Mouse (Mus musculus): ENCODE measurements around the gene Aco2. TPM values are rescaled to one million over a fixed set of nuclear protein-coding genes. Genes with fewer than 3 reads are reported as not detected.

The Aco2 gene
- polyA plus RNA-seq, 1 experiment, result 368 TPM

GRCm38 (mm10) chr15:81949076-81949475, 77.0 kb downstream of the Aco2 start:
- Histone ChIP-seq H3K79me2 (ENCODE audit: control insufficient read depth, insufficient read depth) (no peaks in the 10 kb centered on the region), H3K79me3 (ENCODE audit: low read depth) (no peaks in the 10 kb centered on the region), H3ac (ENCODE audit: control insufficient read depth, insufficient read length, low read depth) (no peak overlapping the region), H3K27me3 (ENCODE audit: control insufficient read depth, insufficient read depth, insufficient read length) (peaks cover 3% of the 10 kb centered on the region), H3K4me3 (ENCODE audit: insufficient read depth, poor library complexity, severe bottlenecking) (no peak overlapping the region), H3K36me3 (ENCODE audit: control insufficient read depth, insufficient read depth) (peaks cover 7% of the 10 kb centered on the region)
- TF ChIP-seq CEBPB (IDR thresholded peaks at IDR 0.05; ENCODE audit: low read depth), result no peak
- TF ChIP-seq MYOG (IDR thresholded peaks at IDR 0.05; ENCODE audit: control insufficient read depth, extremely low read depth, insufficient read length), result no peak
- TF ChIP-seq USF1 (IDR thresholded peaks at IDR 0.05; ENCODE audit: low read depth), result no peak
- no peak for TF ChIP-seq FOSL1 (IDR thresholded peaks at IDR 0.05; ENCODE audit: insufficient read depth, low read length, poor library complexity, severe bottlenecking)
- no peak for TF ChIP-seq CTCF (IDR thresholded peaks at IDR 0.05; ENCODE audit: control insufficient read depth, insufficient read depth, insufficient read length)
- TF ChIP-seq MYOD1 (IDR thresholded peaks at IDR 0.05; ENCODE audit: control insufficient read depth, insufficient read length, low read depth), result no peak
- no peak for TF ChIP-seq MAX (IDR thresholded peaks at IDR 0.05)

GRCm38 (mm10) chr15:81949476-81950131, 77.5 kb downstream of the Aco2 start:
- H3K4me3 ChIP-seq (ENCODE audit: insufficient read depth, poor library complexity, severe bottlenecking), result no peak overlapping the region
- no peaks in the 10 kb centered on the region for H3K79me2 ChIP-seq (ENCODE audit: control insufficient read depth, insufficient read depth)
- TF ChIP-seq CTCF (IDR thresholded peaks at IDR 0.05; ENCODE audit: control insufficient read depth, insufficient read depth, insufficient read length) (no peak), CEBPB (IDR thresholded peaks at IDR 0.05; ENCODE audit: low read depth) (no peak), MYOG (IDR thresholded peaks at IDR 0.05; ENCODE audit: control insufficient read depth, extremely low read depth, insufficient read length) (no peak), MYOD1 (IDR thresholded peaks at IDR 0.05; ENCODE audit: control insufficient read depth, insufficient read length, low read depth) (no peak), MAX (IDR thresholded peaks at IDR 0.05) (no peak), FOSL1 (IDR thresholded peaks at IDR 0.05; ENCODE audit: insufficient read depth, low read length, poor library complexity, severe bottlenecking) (no peak), USF1 (IDR thresholded peaks at IDR 0.05; ENCODE audit: low read depth) (no peak)
- peaks cover 3% of the 10 kb centered on the region for H3K27me3 ChIP-seq (ENCODE audit: control insufficient read depth, insufficient read depth, insufficient read length)
- H3K36me3 ChIP-seq (ENCODE audit: control insufficient read depth, insufficient read depth), result peaks cover 9% of the 10 kb centered on the region
- H3ac ChIP-seq (ENCODE audit: control insufficient read depth, insufficient read length, low read depth), result no peak overlapping the region
- no peaks in the 10 kb centered on the region for H3K79me3 ChIP-seq (ENCODE audit: low read depth)

GRCm38 (mm10) chr15:81950716-81951115, 78.6 kb downstream of the Aco2 start:
- Histone ChIP-seq H3ac (ENCODE audit: control insufficient read depth, insufficient read length, low read depth) (no peak overlapping the region), H3K27me3 (ENCODE audit: control insufficient read depth, insufficient read depth, insufficient read length) (no peaks in the 10 kb centered on the region), H3K79me3 (ENCODE audit: low read depth) (no peaks in the 10 kb centered on the region), H3K4me3 (ENCODE audit: insufficient read depth, poor library complexity, severe bottlenecking) (no peak overlapping the region), H3K79me2 (ENCODE audit: control insufficient read depth, insufficient read depth) (no peaks in the 10 kb centered on the region), H3K36me3 (ENCODE audit: control insufficient read depth, insufficient read depth) (peaks cover 20% of the 10 kb centered on the region)
- TF ChIP-seq USF1 (IDR thresholded peaks at IDR 0.05; ENCODE audit: low read depth) (no peak), MAX (IDR thresholded peaks at IDR 0.05) (no peak), FOSL1 (IDR thresholded peaks at IDR 0.05; ENCODE audit: insufficient read depth, low read length, poor library complexity, severe bottlenecking) (no peak), MYOG (IDR thresholded peaks at IDR 0.05; ENCODE audit: control insufficient read depth, extremely low read depth, insufficient read length) (no peak), CEBPB (IDR thresholded peaks at IDR 0.05; ENCODE audit: low read depth) (no peak), MYOD1 (IDR thresholded peaks at IDR 0.05; ENCODE audit: control insufficient read depth, insufficient read length, low read depth) (no peak), CTCF (IDR thresholded peaks at IDR 0.05; ENCODE audit: control insufficient read depth, insufficient read depth, insufficient read length) (no peak)

GRCm38 (mm10) chr15:81951159-81951558, 79.0 kb downstream of the Aco2 start:
- H3K4me3 ChIP-seq (ENCODE audit: insufficient read depth, poor library complexity, severe bottlenecking), result no peak overlapping the region

GRCm38 (mm10) chr15:81952310-81952709, 80.2 kb downstream of the Aco2 start:
- TF ChIP-seq MYOG (IDR thresholded peaks at IDR 0.05; ENCODE audit: control insufficient read depth, extremely low read depth, insufficient read length), result no peak
- TF ChIP-seq FOSL1 (IDR thresholded peaks at IDR 0.05; ENCODE audit: insufficient read depth, low read length, poor library complexity, severe bottlenecking), result no peak
- no peak for TF ChIP-seq CEBPB (IDR thresholded peaks at IDR 0.05; ENCODE audit: low read depth)
- Histone ChIP-seq H3ac (ENCODE audit: control insufficient read depth, insufficient read length, low read depth) (no peak overlapping the region), H3K79me3 (ENCODE audit: low read depth) (no peaks in the 10 kb centered on the region), H3K79me2 (ENCODE audit: control insufficient read depth, insufficient read depth) (no peaks in the 10 kb centered on the region), H3K27me3 (ENCODE audit: control insufficient read depth, insufficient read depth, insufficient read length) (no peaks in the 10 kb centered on the region), H3K36me3 (ENCODE audit: control insufficient read depth, insufficient read depth) (peaks cover 20% of the 10 kb centered on the region), H3K4me3 (ENCODE audit: insufficient read depth, poor library complexity, severe bottlenecking) (no peak overlapping the region)

More at GRCm38 (mm10) chr15:81951159-81951558, 79.0 kb downstream of the Aco2 start:
- Histone ChIP-seq H3K36me3 (ENCODE audit: control insufficient read depth, insufficient read depth) (peaks cover 20% of the 10 kb centered on the region), H3K79me3 (ENCODE audit: low read depth) (no peaks in the 10 kb centered on the region), H3K79me2 (ENCODE audit: control insufficient read depth, insufficient read depth) (no peaks in the 10 kb centered on the region), H3K27me3 (ENCODE audit: control insufficient read depth, insufficient read depth, insufficient read length) (no peaks in the 10 kb centered on the region), H3ac (ENCODE audit: control insufficient read depth, insufficient read length, low read depth) (no peak overlapping the region)
- TF ChIP-seq CTCF (IDR thresholded peaks at IDR 0.05; ENCODE audit: control insufficient read depth, insufficient read depth, insufficient read length), result no peak
- no peak for TF ChIP-seq MYOG (IDR thresholded peaks at IDR 0.05; ENCODE audit: control insufficient read depth, extremely low read depth, insufficient read length)
- no peak for TF ChIP-seq FOSL1 (IDR thresholded peaks at IDR 0.05; ENCODE audit: insufficient read depth, low read length, poor library complexity, severe bottlenecking)
- no peak for TF ChIP-seq CEBPB (IDR thresholded peaks at IDR 0.05; ENCODE audit: low read depth)
- no peak for TF ChIP-seq USF1 (IDR thresholded peaks at IDR 0.05; ENCODE audit: low read depth)
- no peak for TF ChIP-seq MAX (IDR thresholded peaks at IDR 0.05)
- TF ChIP-seq MYOD1 (IDR thresholded peaks at IDR 0.05; ENCODE audit: control insufficient read depth, insufficient read length, low read depth), result no peak
